ENCODE assay signal across 19 mouse cellular contexts in genomic region chr16:21858882-21859281, GRCm38 (mm10).
DNase-seq lines count a peak whose midpoint lies in the region; ATAC-seq lines count a peak whose summit lies in the region.
"Had no signal": no experiment of that assay in that cellular context is flagged by ENCODE, and none has a peak within 500 bp of the region (broad histone marks: within the 10 kb centered on the region; RNA-seq: fewer than 3 reads in every experiment).

No protein-coding gene starts in this region.

- ATAC-seq in forebrain, embryonic 13.5 days, result no peak
- no peak for ATAC-seq in forebrain, embryonic 14.5 days
- ATAC-seq in hindbrain, embryonic 13.5 days (ENCODE audit: low FRiP score), result 0 out of 2 replicates have a peak, but pooled peaks have one; percentile 54
- peak; percentile 77; the same call in 1 of the 2 replicates for ATAC-seq in midbrain, embryonic 12.5 days (ENCODE audit: low FRiP score, low read depth)
- ATAC-seq in neural tube, embryonic 15.5 days (ENCODE audit: low FRiP score), result no peak
- ATAC-seq in inflammation-experienced regulatory T-cells, adult 6 months, result no peak

- H3K9ac ChIP-seq in forebrain, embryonic 13.5 days, result peak overlapping the region; percentile 47; the same call in 1 of the 2 replicates
- no peak overlapping the region for H3K9ac ChIP-seq in forebrain, embryonic 14.5 days (ENCODE audit: low read length)
- peak overlapping the region; percentile 29; the same call in 1 of the 2 replicates for H3K9ac ChIP-seq in hindbrain, embryonic 13.5 days
- H3K9ac ChIP-seq in midbrain, embryonic 12.5 days (replicated peaks), result no peak overlapping the region
- no peak overlapping the region for H3K9ac ChIP-seq in neural tube, embryonic 15.5 days (replicated peaks)
- H3K9ac ChIP-seq: embryonic facial prominence, embryonic 13.5 days; limb, embryonic 12.5 days; liver, embryonic 13.5 days; lung, embryonic 15.5 days had no signal

- no peaks in the 10 kb centered on the region for H3K36me3 ChIP-seq in forebrain, embryonic 13.5 days (ENCODE audit: poor library complexity, severe bottlenecking)
- H3K36me3 ChIP-seq in forebrain, embryonic 14.5 days (ENCODE audit: control insufficient read depth, insufficient read depth, low read length), result no peaks in the 10 kb centered on the region
- no peaks in the 10 kb centered on the region; the same call in 1 of the 2 replicates for H3K36me3 ChIP-seq in hindbrain, embryonic 13.5 days
- no peaks in the 10 kb centered on the region for H3K36me3 ChIP-seq in midbrain, embryonic 12.5 days
- no peaks in the 10 kb centered on the region for H3K36me3 ChIP-seq in neural tube, embryonic 15.5 days
- H3K36me3 ChIP-seq: embryonic facial prominence, embryonic 13.5 days; limb, embryonic 12.5 days; liver, embryonic 13.5 days; lung, embryonic 15.5 days had no signal

- WGBS in forebrain, embryonic 13.5 days, result 60% methylated on average over 8 of the region's 8 CpGs
- WGBS in forebrain, embryonic 14.5 days, result 70% methylated on average over 8 of the region's 8 CpGs
- 34% methylated on average over 8 of the region's 8 CpGs for WGBS in hindbrain, embryonic 13.5 days
- 41% methylated on average over 8 of the region's 8 CpGs for WGBS in midbrain, embryonic 12.5 days
- WGBS in neural tube, embryonic 15.5 days, result 34% methylated on average over 8 of the region's 8 CpGs

- H3K27me3 ChIP-seq in forebrain, embryonic 13.5 days, result no peaks in the 10 kb centered on the region
- no peaks in the 10 kb centered on the region for H3K27me3 ChIP-seq in forebrain, embryonic 14.5 days (replicated peaks; ENCODE audit: control insufficient read depth, insufficient read depth, low read length)
- H3K27me3 ChIP-seq in hindbrain, embryonic 13.5 days, result no peaks in the 10 kb centered on the region
- H3K27me3 ChIP-seq in midbrain, embryonic 12.5 days, result no peaks in the 10 kb centered on the region
- H3K27me3 ChIP-seq in neural tube, embryonic 15.5 days (replicated peaks), result no peaks in the 10 kb centered on the region
- H3K27me3 ChIP-seq: embryonic facial prominence, embryonic 13.5 days; limb, embryonic 12.5 days; liver, embryonic 13.5 days; lung, embryonic 15.5 days had no signal

- H3K9me3 ChIP-seq in forebrain, embryonic 13.5 days (replicated peaks), result no peaks in the 10 kb centered on the region
- H3K9me3 ChIP-seq in forebrain, embryonic 14.5 days (replicated peaks; ENCODE audit: control insufficient read depth, low read length), result no peaks in the 10 kb centered on the region
- H3K9me3 ChIP-seq in hindbrain, embryonic 13.5 days, result no peaks in the 10 kb centered on the region
- 0 out of 2 replicates have a peak, but pooled peaks cover 4% of the 10 kb centered on the region for H3K9me3 ChIP-seq in midbrain, embryonic 12.5 days
- H3K9me3 ChIP-seq in neural tube, embryonic 15.5 days (replicated peaks), result no peaks in the 10 kb centered on the region
- H3K9me3 ChIP-seq: embryonic facial prominence, embryonic 13.5 days; limb, embryonic 12.5 days; liver, embryonic 13.5 days; lung, embryonic 15.5 days had no signal

- DNase-seq in forebrain, embryonic 14.5 days (ENCODE audit: low spot score), result no peak
- DNase-seq in frontal cortex, postnatal 36 days (ENCODE audit: low spot score in 2 of 2), result no peak
- DNase-seq: adrenal gland, adult 8-10 months; cerebellum, adult 11 months; gastrocnemius, adult 2 months; kidney, adult 9 months; kidney, postnatal 36 days; liver, embryonic 13.5 days; right cerebral cortex, postnatal 25 days; thymus, postnatal 36 days had no signal

- H3K4me2 ChIP-seq in forebrain, embryonic 13.5 days, result no peak overlapping the region
- H3K4me2 ChIP-seq in forebrain, embryonic 14.5 days (ENCODE audit: low read length), result no peak overlapping the region
- H3K4me2 ChIP-seq in hindbrain, embryonic 13.5 days, result peak overlapping the region; percentile 16; the same call in 1 of the 2 replicates
- no peak overlapping the region for H3K4me2 ChIP-seq in midbrain, embryonic 12.5 days (replicated peaks)
- H3K4me2 ChIP-seq in neural tube, embryonic 15.5 days, result no peak overlapping the region
- H3K4me2 ChIP-seq: embryonic facial prominence, embryonic 13.5 days; limb, embryonic 12.5 days; liver, embryonic 13.5 days; lung, embryonic 15.5 days had no signal

- peaks cover 35% of the 10 kb centered on the region for H3K4me1 ChIP-seq in forebrain, embryonic 13.5 days
- no peaks in the 10 kb centered on the region; the same call in 1 of the 2 replicates for H3K4me1 ChIP-seq in forebrain, embryonic 14.5 days (ENCODE audit: control insufficient read depth, insufficient read depth, low read length)
- peaks cover 51% of the 10 kb centered on the region for H3K4me1 ChIP-seq in hindbrain, embryonic 13.5 days (replicated peaks)
- peaks cover 50% of the 10 kb centered on the region for H3K4me1 ChIP-seq in midbrain, embryonic 12.5 days
- H3K4me1 ChIP-seq in neural tube, embryonic 15.5 days, result peaks cover 27% of the 10 kb centered on the region
- H3K4me1 ChIP-seq: lung, embryonic 15.5 days had no signal

- no peak overlapping the region for H3K4me3 ChIP-seq in forebrain, embryonic 13.5 days
- no peak overlapping the region for H3K4me3 ChIP-seq in forebrain, embryonic 14.5 days (ENCODE audit: low read depth, low read length)
- H3K4me3 ChIP-seq in hindbrain, embryonic 13.5 days, result no peak overlapping the region
- H3K4me3 ChIP-seq in midbrain, embryonic 12.5 days, result no peak overlapping the region
- no peak overlapping the region for H3K4me3 ChIP-seq in neural tube, embryonic 15.5 days (replicated peaks)
- H3K4me3 ChIP-seq: embryonic facial prominence, embryonic 13.5 days; gastrocnemius, adult 2 months; limb, embryonic 12.5 days; liver, embryonic 13.5 days; lung, embryonic 15.5 days had no signal

- no peak overlapping the region for H3K27ac ChIP-seq in forebrain, embryonic 13.5 days
- no peak overlapping the region for H3K27ac ChIP-seq in forebrain, embryonic 14.5 days (ENCODE audit: low read depth, low read length)
- peak overlapping the region; percentile 65 for H3K27ac ChIP-seq in hindbrain, embryonic 13.5 days
- peak overlapping the region; percentile 69 for H3K27ac ChIP-seq in midbrain, embryonic 12.5 days (replicated peaks)
- H3K27ac ChIP-seq in neural tube, embryonic 15.5 days (replicated peaks), result peak overlapping the region; percentile 37; the same call in 1 of the 2 replicates
- H3K27ac ChIP-seq: embryonic facial prominence, embryonic 13.5 days; gastrocnemius, adult 2 months; limb, embryonic 12.5 days; liver, embryonic 13.5 days; lung, embryonic 15.5 days; macrophage had no signal

Comparison
In these comparisons a context has a peak if more than half of its experiments do, and no peak if none do; other contexts are left out.
1. H3K9ac ChIP-seq: peak in forebrain, embryonic 13.5 days (single experiment) and hindbrain, embryonic 13.5 days (single experiment); none in forebrain, embryonic 14.5 days (single experiment), midbrain, embryonic 12.5 days (single experiment) and neural tube, embryonic 15.5 days (single experiment).
2. ATAC-seq: peak in hindbrain, embryonic 13.5 days (single experiment) and midbrain, embryonic 12.5 days (single experiment); none in forebrain, embryonic 13.5 days (single experiment), forebrain, embryonic 14.5 days (single experiment), neural tube, embryonic 15.5 days (single experiment) and inflammation-experienced regulatory T-cells, adult 6 months (single experiment).
3. H3K27ac ChIP-seq: peak in hindbrain, embryonic 13.5 days (single experiment), midbrain, embryonic 12.5 days (single experiment) and neural tube, embryonic 15.5 days (single experiment); none in forebrain, embryonic 13.5 days (single experiment) and forebrain, embryonic 14.5 days (single experiment).